Mouse (Mus musculus) E14TG2a.4 (cell line): ENCODE measurements around the gene Gsdma.

ENCODE experiments used
- CTCF ChIP-seq: conservative IDR thresholded peaks from 2 replicates; pipeline ENCODE4 v1.5.1; 2014; ENCODE audit warnings: low read length
- NANOG ChIP-seq: IDR thresholded peaks from 2 replicates; pipeline ENCODE4 v1.6.1; 2014; ENCODE audit warnings: borderline replicate concordance, low read length, mixed read lengths
- POU5F1 ChIP-seq: IDR thresholded peaks from 2 replicates; pipeline ENCODE4 v1.6.1; 2014; ENCODE audit warnings: low read length, borderline replicate concordance

DNA sequence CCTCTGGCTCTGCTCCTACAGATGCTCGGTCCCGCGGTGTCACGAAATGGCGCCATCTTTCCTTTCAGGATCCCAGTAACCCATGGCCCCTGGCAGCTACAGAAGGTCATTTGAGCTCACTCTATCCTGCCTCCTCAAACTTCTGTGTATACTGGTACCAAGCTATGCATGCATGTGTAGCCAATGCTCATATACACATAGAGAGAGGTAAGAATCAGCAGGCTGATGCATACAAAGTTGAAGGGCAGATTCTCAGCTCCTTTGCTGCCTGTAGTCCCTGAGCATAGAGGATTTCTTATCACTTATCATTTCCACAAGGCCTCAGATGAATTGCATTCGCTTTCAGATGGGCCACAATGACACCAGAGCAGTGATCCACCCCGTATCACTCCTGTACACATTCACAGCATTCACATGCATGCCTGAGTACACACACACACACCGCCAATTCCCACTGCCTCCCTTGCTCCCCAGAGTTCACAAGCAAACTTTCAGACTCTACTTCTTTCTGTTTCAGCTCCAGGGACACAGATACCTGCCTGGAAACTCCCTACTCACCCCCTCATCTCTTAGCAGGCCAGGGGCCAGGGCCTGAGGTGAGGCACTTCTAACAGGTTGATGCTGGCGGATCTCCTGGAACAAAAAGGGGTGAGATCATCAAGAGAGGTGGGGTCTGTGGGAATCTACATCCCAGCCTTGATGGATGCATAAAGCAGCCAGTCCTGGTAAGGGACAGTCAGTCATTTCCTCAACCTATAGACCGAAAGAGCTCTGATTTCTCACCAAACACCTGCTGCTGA lies 38.3 kb upstream of the Gsdma start, which contains the start of the genes Gm12355 and Gsdma3:
- TF ChIP-seq CTCF (no peak), POU5F1 (no peak), NANOG (no peak)
